Mouse (Mus musculus) lung, postnatal 4 days (tissue): ENCODE results near the gene Gm614.

Source experiments
- DNase-seq, 2 experiments: peaks; one replicate each; pipeline ENCODE4 v3.0.0; 2021

The Gm614 gene

GRCm38 (mm10) chrX:101263892-101264291 lies at the start of gene Gm614:
Gene Gm614, minus strand, starts transcription at chrX:101263992.
- DNase-seq, result no peak

GRCm38 (mm10) chrX:101309299-101309698 lies 45.5 kb upstream of the Gm614 start:
- no peak for DNase-seq

GRCm38 (mm10) chrX:101304646-101305045 lies 40.9 kb upstream of the Gm614 start:
- no peak for DNase-seq

- no peak for DNase-seq
Measured at GRCm38 (mm10) chrX:101301654-101302053, 37.9 kb upstream of the Gm614 start.

GRCm38 (mm10) chrX:101300427-101301030 lies 36.7 kb upstream of the Gm614 start:
- DNase-seq, result no peak

- DNase-seq, result no peak
Measured at GRCm38 (mm10) chrX:101299473-101300426, 36.0 kb upstream of the Gm614 start.

- DNase-seq, result peak in 1 of 2 experiments; percentile 27
Measured at GRCm38 (mm10) chrX:101299055-101299454, 35.3 kb upstream of the Gm614 start, which contains the start of gene Nlgn3. Gene Nlgn3, plus strand, starts transcription at chrX:101299168.

GRCm38 (mm10) chrX:101290111-101290510 lies 26.3 kb upstream of the Gm614 start:
- no peak for DNase-seq

GRCm38 (mm10) chrX:101289037-101289436 lies 25.2 kb upstream of the Gm614 start:
- DNase-seq, result no peak

GRCm38 (mm10) chrX:101288432-101288831 lies 24.6 kb upstream of the Gm614 start:
- no peak for DNase-seq

- no peak for DNase-seq
Measured at GRCm38 (mm10) chrX:101287543-101287942, 23.8 kb upstream of the Gm614 start.

- DNase-seq, result no peak
Measured at GRCm38 (mm10) chrX:101285953-101286670, 22.3 kb upstream of the Gm614 start.

GRCm38 (mm10) chrX:101285534-101285933 lies 21.7 kb upstream of the Gm614 start:
- peak; percentile 62 to 75 for DNase-seq

- DNase-seq, result no peak
Measured at GRCm38 (mm10) chrX:101282813-101283212, 19.0 kb upstream of the Gm614 start.

GRCm38 (mm10) chrX:101273875-101274738 lies 10.3 kb upstream of the Gm614 start, which contains the start of gene Med12:
Gene Med12, plus strand, starts transcription at chrX:101274030.
- DNase-seq, result peak; percentile 92 to 95

- DNase-seq, result no peak
Measured at GRCm38 (mm10) chrX:101273410-101273809, 9.6 kb upstream of the Gm614 start.

GRCm38 (mm10) chrX:101268755-101269124 lies 4.9 kb upstream of the Gm614 start, which contains the start of gene Gm20489:
Gene Gm20489, minus strand, starts transcription at chrX:101269023.
- no peak for DNase-seq

- DNase-seq, result peak in 1 of 2 experiments; percentile 20
Measured at GRCm38 (mm10) chrX:101268025-101268754, 4.4 kb upstream of the Gm614 start, which contains the start of gene Il2rg. Gene Il2rg, minus strand, starts transcription at chrX:101268255.

GRCm38 (mm10) chrX:101266631-101267030 lies 2.8 kb upstream of the Gm614 start:
- DNase-seq, result no peak

GRCm38 (mm10) chrX:101260441-101261325 lies 3.1 kb downstream of the Gm614 start:
- DNase-seq, result no peak
